Mouse (Mus musculus) CH12.LX (cell line): Measurements from ENCODE around the gene Elovl5. TPM values are rescaled to one million over a fixed set of nuclear protein-coding genes. Genes with fewer than 3 reads are reported as not detected.
A peak's percentile ranks its signal among the peaks of the same experiment; 100 is the strongest.

Source experiments
- DNase-seq: peaks from one replicate; pipeline ENCODE4 v3.0.0-alpha.2; 2013; ENCODE audit errors: extremely low read depth
- H3K27ac ChIP-seq: 2 replicates; pipeline ENCODE4 v1.5.1; 2012; ENCODE audit warnings: low read depth, mild to moderate bottlenecking, control low read depth, moderate library complexity; ENCODE audit not compliant: insufficient read depth
- H3K27me3 ChIP-seq: replicated peaks from 2 replicates; pipeline ENCODE3; 2012; ENCODE audit warnings: inconsistent platforms
- H3K36me3 ChIP-seq, 2 experiments: replicated peaks in 1 of 2; 2 replicates each; pipeline versions ENCODE3 to v1.6.1; 2012; ENCODE audit warnings: inconsistent platforms in 1 of 2, low read length in 1 of 2, mild to moderate bottlenecking in 1 of 2, mixed read lengths in 1 of 2, moderate library complexity in 1 of 2; ENCODE audit not compliant: control insufficient read depth in 1 of 2, insufficient read depth in 1 of 2
- H3K4me1 ChIP-seq, 2 experiments: 2 replicates each; pipeline ENCODE4 v1.6.1; 2012; ENCODE audit warnings: inconsistent platforms in 1 of 2, moderate library complexity in 1 of 2; ENCODE audit not compliant: insufficient read depth in 2 of 2, control insufficient read depth in 1 of 2
- H3K4me2 ChIP-seq: 2 replicates; pipeline ENCODE4 v1.6.1; 2012; ENCODE audit warnings: low read depth, mild to moderate bottlenecking, control low read depth; ENCODE audit not compliant: poor library complexity, insufficient read depth, severe bottlenecking
- H3K4me3 ChIP-seq, 3 experiments: fragments of 150-350 bp in 1 of 3; sonication (generic) in 1 of 3; replicated peaks in 1 of 3; 2 replicates each; pipeline versions ENCODE3 to v1.5.1; 2011 to 2012; ENCODE audit warnings: low read depth in 2 of 3, low read length in 2 of 3, mild to moderate bottlenecking in 2 of 3, moderate library complexity in 2 of 3, control low read depth in 1 of 3, improper control_type of control experiment in 1 of 3, inconsistent platforms in 1 of 3, mixed read lengths in 1 of 3; ENCODE audit not compliant: poor library complexity in 1 of 3
- H3K79me2 ChIP-seq: replicated peaks from 2 replicates; pipeline ENCODE4 v1.6.1; 2012; ENCODE audit warnings: mild to moderate bottlenecking, moderate library complexity; ENCODE audit not compliant: control insufficient read depth, poor library complexity, insufficient read depth, severe bottlenecking; ENCODE audit errors: extremely low read depth
- H3K9ac ChIP-seq: 2 replicates; pipeline ENCODE4 v1.6.1; 2012; ENCODE audit warnings: low read depth, mild to moderate bottlenecking, control low read depth, moderate library complexity; ENCODE audit not compliant: insufficient read depth
- H3K9me3 ChIP-seq: replicated peaks from 2 replicates; pipeline ENCODE3; 2012; ENCODE audit warnings: low read length, inconsistent platforms, mixed read lengths
- BHLHE40 ChIP-seq: IDR thresholded peaks from 2 replicates; pipeline ENCODE4 v1.6.1; 2011; ENCODE audit warnings: mild to moderate bottlenecking, low read depth, low read length, improper control_type of control experiment
- E2F4 ChIP-seq: IDR thresholded peaks from 2 replicates; pipeline ENCODE4 v1.6.1; 2011; ENCODE audit warnings: low read depth, low read length, improper control_type of control experiment; ENCODE audit not compliant: insufficient replicate concordance
- ELF1 ChIP-seq: IDR thresholded peaks from 2 replicates; pipeline ENCODE4 v1.6.1; 2014; ENCODE audit warnings: low read depth, mild to moderate bottlenecking, inconsistent platforms, low read length, improper control_type of control experiment
- ETS1 ChIP-seq: conservative IDR thresholded peaks from 2 replicates; pipeline ENCODE4 v1.6.1; 2012; ENCODE audit warnings: low read depth, mild to moderate bottlenecking, inconsistent platforms, low read length, improper control_type of control experiment, moderate library complexity
- GABPA ChIP-seq: IDR thresholded peaks from 2 replicates; pipeline ENCODE4 v1.6.1; 2012; ENCODE audit warnings: low read depth, low read length, improper control_type of control experiment, inconsistent platforms; ENCODE audit not compliant: insufficient replicate concordance
- HCFC1 ChIP-seq: IDR thresholded peaks from 2 replicates; pipeline ENCODE4 v1.6.1; 2012; ENCODE audit warnings: low read depth, mild to moderate bottlenecking, inconsistent platforms, low read length, improper control_type of control experiment
- IRF4 ChIP-seq: IDR thresholded peaks from 2 replicates; pipeline ENCODE4 v1.6.1; 2014; ENCODE audit warnings: low read depth, mild to moderate bottlenecking, inconsistent platforms, low read length, improper control_type of control experiment
- JUND ChIP-seq: conservative IDR thresholded peaks from 2 replicates; pipeline ENCODE4 v1.6.1; 2011; ENCODE audit warnings: low read depth, low read length, improper control_type of control experiment
- MAZ ChIP-seq: IDR thresholded peaks from 2 replicates; pipeline ENCODE4 v1.6.1; 2012; ENCODE audit warnings: low read depth, mild to moderate bottlenecking, inconsistent platforms, low read length, improper control_type of control experiment, moderate library complexity
- MEF2A ChIP-seq: IDR thresholded peaks from 2 replicates; pipeline ENCODE4 v1.6.1; 2014; ENCODE audit warnings: low read depth, mild to moderate bottlenecking, inconsistent platforms, low read length, improper control_type of control experiment, borderline replicate concordance
- MXI1 ChIP-seq: IDR thresholded peaks from 2 replicates; pipeline ENCODE4 v1.6.1; 2011; ENCODE audit warnings: mild to moderate bottlenecking, low read depth, low read length, improper control_type of control experiment
- MYC ChIP-seq: IDR thresholded peaks from 2 replicates; pipeline ENCODE4 v1.6.1; 2011; ENCODE audit warnings: low read depth, mild to moderate bottlenecking, improper control_type of control experiment, low read length
- PAX5 ChIP-seq: IDR thresholded peaks from 2 replicates; pipeline ENCODE4 v1.6.1; 2012; ENCODE audit warnings: low read length, inconsistent platforms, mixed read lengths
- RCOR1 ChIP-seq: conservative IDR thresholded peaks from 2 replicates; pipeline ENCODE4 v1.6.1; 2012; ENCODE audit warnings: low read depth, mild to moderate bottlenecking, inconsistent platforms, low read length, improper control_type of control experiment
- SMC3 ChIP-seq: IDR thresholded peaks from 2 replicates; pipeline ENCODE4 v1.6.1; 2011; ENCODE audit warnings: low read depth, low read length, improper control_type of control experiment
- UBTF ChIP-seq: IDR thresholded peaks from 2 replicates; pipeline ENCODE4 v1.6.1; 2012; ENCODE audit warnings: low read depth, mild to moderate bottlenecking, inconsistent platforms, low read length, improper control_type of control experiment, moderate library complexity
- USF2 ChIP-seq: conservative IDR thresholded peaks from 2 replicates; pipeline ENCODE4 v1.6.1; 2011; ENCODE audit warnings: low read depth, low read length, improper control_type of control experiment
- ZKSCAN1 ChIP-seq: IDR thresholded peaks from 2 replicates; pipeline ENCODE4 v1.6.1; 2012; ENCODE audit warnings: low read depth, inconsistent platforms, low read length, improper control_type of control experiment, borderline replicate concordance
- ZMIZ1 ChIP-seq: IDR thresholded peaks from 2 replicates; pipeline ENCODE4 v1.6.1; 2012; ENCODE audit warnings: low read depth, mild to moderate bottlenecking, inconsistent platforms, low read length, improper control_type of control experiment
- dilution Hi-C: fragments of 300-500 bp; cut with MboI; formaldehyde crosslinking; loops from 2 replicates; pipeline ENCODE4 v1.14.3; 2020; ENCODE audit warnings: low sequenced_read_pairs; ENCODE audit not compliant: extremely low pct_unique_long_range_greater_than_20kb, extremely low pct_ligation_motif_present
- in situ Hi-C: fragments of 300-500 bp; cut with MboI; formaldehyde crosslinking; loops from 3 replicates; pipeline ENCODE4 v1.14.3; 2019; ENCODE audit warnings: low sequenced_read_pairs, low pct_ligation_motif_present, low pct_unique_long_range_greater_than_20kb, mixed read lengths
- polyA plus RNA-seq: library from polyadenylated mRNA; unstranded; fragments of >175 nt; gene quantifications from 2 replicates; pipeline ENCODE4 v1.2.1, GENCODE M21; 2012; ENCODE audit warnings: low read depth; ENCODE audit not compliant: insufficient read length
- total RNA-seq, 2 experiments: library from RNA; depleted of rRNA; stranded (reverse); fragments of 300-350 nt in 1 of 2; fragments of >200 nt in 1 of 2; gene quantifications; 2 replicates each; pipeline ENCODE4 v1.2.3; 2012 to 2014

Gene Elovl5
- total and polyA plus RNA-seq, 3 experiments, result 44.0 to 122 (median 63.0) TPM

DNA sequence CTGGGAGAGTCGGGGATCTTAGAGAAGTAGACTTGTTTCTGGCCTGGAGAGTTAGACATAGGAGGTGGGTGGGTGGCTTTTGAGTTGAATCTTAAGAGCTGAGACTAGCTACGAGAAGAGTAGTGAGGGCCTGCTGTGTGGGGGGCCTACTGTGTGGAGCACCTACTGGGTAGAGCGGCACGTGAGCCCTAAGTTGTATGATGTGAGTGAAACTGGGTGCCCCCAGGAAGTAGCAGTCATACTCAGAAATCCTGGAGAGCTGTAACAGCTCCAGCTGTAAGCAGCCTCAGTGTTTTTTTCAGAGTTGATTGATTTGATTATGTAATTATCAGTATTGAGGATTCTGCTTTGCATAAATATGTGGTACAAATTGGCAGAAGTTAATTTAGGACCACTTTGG, 11.6 kb downstream of the Elovl5 start:
- DNase-seq, result no peak
- Histone ChIP-seq H3K4me3 (no peak overlapping the region), H3K36me3 (peaks cover 0 to 36% of the 10 kb centered on the region in 2 experiments), H3K4me1 (peaks cover 30 to 94% of the 10 kb centered on the region in 2 experiments), H3K4me2 (no peak overlapping the region), H3K27ac (no peak overlapping the region), H3K9ac (no peak overlapping the region), H3K9me3 (no peaks in the 10 kb centered on the region), H3K27me3 (no peaks in the 10 kb centered on the region), H3K79me2 (peaks cover 29% of the 10 kb centered on the region)
- TF ChIP-seq MAZ (no peak), ETS1 (0 out of 2 replicates have a peak, but pooled peaks have one; percentile 15), ZKSCAN1 (0 out of 2 replicates have a peak, but pooled peaks have one; percentile 10), SMC3 (no peak), BHLHE40 (peak; percentile 77), ELF1 (no peak), E2F4 (no peak), UBTF (no peak), MEF2A (no peak), GABPA (no peak), USF2 (no peak), IRF4 (no peak), RCOR1 (no peak), MXI1 (no peak), JUND (no peak), MYC (no peak), PAX5 (no peak)
- dilution Hi-C loops, result no loop called here
- in situ Hi-C loops, result loop anchor here (5.0 kb wide), 1 partner anchor 84 kb away; no protein-coding TSS in a partner anchor

DNA sequence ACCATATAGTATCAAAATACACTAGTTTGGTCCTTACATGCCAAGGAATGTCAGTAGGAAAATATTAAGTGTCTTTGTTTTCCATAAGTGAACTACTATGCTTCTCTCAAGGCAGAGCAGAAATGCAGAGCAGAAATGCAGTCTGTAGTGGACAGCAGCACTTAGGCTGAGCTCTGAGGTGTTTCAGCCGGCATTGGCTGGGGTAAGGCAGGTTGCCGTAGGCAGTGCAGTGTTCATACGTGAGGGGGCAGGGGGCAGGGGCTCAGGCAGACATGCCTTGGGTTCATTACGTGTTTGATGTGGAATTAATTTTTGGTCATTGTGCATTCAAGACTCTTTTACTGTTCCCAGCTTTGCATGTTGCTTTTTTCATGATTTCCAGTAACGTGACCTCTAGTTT, 12.1 kb downstream of the Elovl5 start:
- H3K79me2 ChIP-seq, result peaks cover 30% of the 10 kb centered on the region
- in situ Hi-C loops (loop anchor here (5.0 kb wide), 1 partner anchor 83 kb away; no protein-coding TSS in a partner anchor), dilution Hi-C loops (no loop called here)
- peaks cover 0 to 35% of the 10 kb centered on the region in 2 experiments for H3K36me3 ChIP-seq
- peaks cover 25 to 92% of the 10 kb centered on the region in 2 experiments for H3K4me1 ChIP-seq
- H3K9me3 ChIP-seq, result no peaks in the 10 kb centered on the region
- H3K27me3 ChIP-seq, result no peaks in the 10 kb centered on the region
- no peak for TF ChIP-seq ZMIZ1
- TF ChIP-seq ETS1, result 0 out of 2 replicates have a peak, but pooled peaks have one; percentile 18
- peak; percentile 48; the same call in 1 of the 2 replicates for TF ChIP-seq BHLHE40
- 0 out of 2 replicates have a peak, but pooled peaks have one; percentile 4 for TF ChIP-seq JUND
- TF ChIP-seq HCFC1, result no peak
- no peak for DNase-seq
- H3K9ac ChIP-seq, result no peak overlapping the region
- no peak overlapping the region for H3K4me3 ChIP-seq
- peak overlapping the region; percentile 60; the same call in 1 of the 2 replicates for H3K4me2 ChIP-seq
- no peak overlapping the region for H3K27ac ChIP-seq
